Mouse (Mus musculus): ENCODE measurements around the gene Clec4g. TPM values are rescaled to one million over a fixed set of nuclear protein-coding genes. Genes with fewer than 3 reads are reported as not detected.
A peak's percentile ranks its signal among the peaks of the same experiment; 100 is the strongest.
"Not testable (repeated sequence)": the region's sequence is repeated elsewhere in the genome, so short reads cannot be mapped to it uniquely, and the experiment has no call there.

The Clec4g gene
- total RNA-seq (2012; rRNA removed) (not detected in 2 replicates), total RNA-seq (2014; rRNA removed) (not detected in 2 replicates), polyA plus RNA-seq (2012; ENCODE audit: insufficient read length, low read depth) (not detected in 2 replicates)

DNA sequence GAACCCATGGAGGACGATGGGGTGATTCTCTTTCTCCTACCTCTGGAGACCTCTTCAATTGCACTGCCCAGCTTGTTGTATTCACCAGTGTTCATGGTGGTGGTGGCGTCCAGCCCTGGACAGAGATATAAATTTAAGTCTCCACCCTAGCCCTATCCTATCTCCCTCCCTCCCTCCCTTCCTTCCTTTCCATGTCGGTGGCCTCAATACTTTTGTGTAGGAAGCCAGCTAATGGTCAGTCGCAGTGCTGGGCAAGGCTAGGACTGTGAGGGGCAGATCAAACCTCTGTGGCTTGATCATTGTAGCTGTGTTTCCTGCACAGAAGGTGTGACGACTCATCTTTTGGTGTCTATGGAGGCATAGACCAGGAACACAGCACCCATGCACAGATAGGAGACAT is at the start of gene Clec4g:
TSS of gene Clec4g (minus strand) at position 101 of the 400 bp plus-strand sequence.
- Histone ChIP-seq H3K4me1 (ENCODE audit: control insufficient read depth in 1 of 2, insufficient read depth in 2 of 2) (no peaks in the 10 kb centered on the region), H3K4me2 (ENCODE audit: insufficient read depth, low read depth, poor library complexity, severe bottlenecking) (no peak within 1 kb of the TSS), H3K27me3 (replicated peaks) (peaks cover 28% of the 10 kb centered on the region), H3K9ac (ENCODE audit: insufficient read depth, low read depth) (no peak within 1 kb of the TSS), H3K9me3 (replicated peaks; ENCODE audit: low read length) (no peaks in the 10 kb centered on the region), H3K27ac (ENCODE audit: insufficient read depth, low read depth) (no peak within 1 kb of the TSS), H3K79me2 (replicated peaks; ENCODE audit: control insufficient read depth, extremely low read depth, insufficient read depth, poor library complexity, severe bottlenecking) (no peaks in the 10 kb centered on the region), H3K36me3 (replicated peaks in 1 of 2; ENCODE audit: control insufficient read depth in 1 of 2, insufficient read depth in 1 of 2, low read length in 1 of 2) (no peaks in the 10 kb centered on the region), H3K4me3 (replicated peaks in 1 of 3; ENCODE audit: low read depth in 2 of 3, low read length in 2 of 3, poor library complexity in 1 of 3) (no peak within 1 kb of the TSS)
- DNase-seq (ENCODE audit: extremely low read depth) = no peak
- in situ Hi-C loops (cut with MboI; ENCODE audit: low pct_ligation_motif_present, low pct_unique_long_range_greater_than_20kb, low sequenced_read_pairs) = loop anchor here (25.0 kb wide), 2 partner anchors 417 to 642 kb away; partner anchors contain the start of gene Cd209g
- dilution Hi-C loops (cut with MboI; ENCODE audit: extremely low pct_ligation_motif_present, extremely low pct_unique_long_range_greater_than_20kb, low sequenced_read_pairs) = no loop called here
- TF ChIP-seq ZKSCAN1 (IDR thresholded peaks at IDR 0.05; ENCODE audit: borderline replicate concordance, low read depth, low read length) (no peak), MAZ (IDR thresholded peaks at IDR 0.05; ENCODE audit: low read depth, low read length) (no peak), ZC3H11A (IDR thresholded peaks at IDR 0.05; ENCODE audit: low read depth, low read length) (no peak), NRF1 (IDR thresholded peaks at IDR 0.05; ENCODE audit: low read depth, low read length) (no peak), ZNF384 (IDR thresholded peaks at IDR 0.05; ENCODE audit: low read depth, low read length) (no peak), GABPA (IDR thresholded peaks at IDR 0.05; ENCODE audit: insufficient replicate concordance, low read depth, low read length) (no peak)

DNA sequence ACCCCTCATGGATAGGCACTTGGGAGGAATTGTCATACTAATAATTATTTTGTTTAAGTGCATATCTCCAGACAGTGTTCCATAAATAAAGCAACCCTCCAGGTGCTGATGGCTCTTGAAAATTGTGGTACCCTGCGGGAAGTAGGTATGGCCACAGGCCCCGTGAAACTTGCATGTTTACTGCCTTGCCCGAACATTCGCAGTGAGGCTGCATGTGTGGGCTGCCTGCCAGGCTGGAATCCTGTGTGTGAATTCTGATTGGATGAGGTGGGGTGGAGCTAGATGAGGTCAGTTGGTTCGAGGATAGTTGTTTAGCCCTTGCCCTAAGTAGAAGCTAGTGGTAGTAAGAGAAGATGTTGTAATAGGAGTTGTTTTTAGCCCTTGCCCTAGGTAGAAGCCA is 48.2 kb upstream of the Clec4g start:
- H3K79me2 ChIP-seq (replicated peaks; ENCODE audit: control insufficient read depth, extremely low read depth, insufficient read depth, poor library complexity, severe bottlenecking); H3K27me3 ChIP-seq (replicated peaks); in situ Hi-C loops (cut with MboI; ENCODE audit: low pct_ligation_motif_present, low pct_unique_long_range_greater_than_20kb, low sequenced_read_pairs); H3K4me2 ChIP-seq (ENCODE audit: insufficient read depth, low read depth, poor library complexity, severe bottlenecking); dilution Hi-C loops (cut with MboI; ENCODE audit: extremely low pct_ligation_motif_present, extremely low pct_unique_long_range_greater_than_20kb, low sequenced_read_pairs); H3K4me1 ChIP-seq (ENCODE audit: control insufficient read depth in 1 of 2, insufficient read depth in 2 of 2); H3K27ac ChIP-seq (ENCODE audit: insufficient read depth, low read depth); DNase-seq (ENCODE audit: extremely low read depth); H3K4me3 ChIP-seq (replicated peaks in 1 of 3; ENCODE audit: low read depth in 2 of 3, low read length in 2 of 3, poor library complexity in 1 of 3); H3K36me3 ChIP-seq (replicated peaks in 1 of 2; ENCODE audit: control insufficient read depth in 1 of 2, insufficient read depth in 1 of 2, low read length in 1 of 2); H3K9me3 ChIP-seq (replicated peaks; ENCODE audit: low read length); H3K9ac ChIP-seq (ENCODE audit: insufficient read depth, low read depth): not testable (repeated sequence)

DNA sequence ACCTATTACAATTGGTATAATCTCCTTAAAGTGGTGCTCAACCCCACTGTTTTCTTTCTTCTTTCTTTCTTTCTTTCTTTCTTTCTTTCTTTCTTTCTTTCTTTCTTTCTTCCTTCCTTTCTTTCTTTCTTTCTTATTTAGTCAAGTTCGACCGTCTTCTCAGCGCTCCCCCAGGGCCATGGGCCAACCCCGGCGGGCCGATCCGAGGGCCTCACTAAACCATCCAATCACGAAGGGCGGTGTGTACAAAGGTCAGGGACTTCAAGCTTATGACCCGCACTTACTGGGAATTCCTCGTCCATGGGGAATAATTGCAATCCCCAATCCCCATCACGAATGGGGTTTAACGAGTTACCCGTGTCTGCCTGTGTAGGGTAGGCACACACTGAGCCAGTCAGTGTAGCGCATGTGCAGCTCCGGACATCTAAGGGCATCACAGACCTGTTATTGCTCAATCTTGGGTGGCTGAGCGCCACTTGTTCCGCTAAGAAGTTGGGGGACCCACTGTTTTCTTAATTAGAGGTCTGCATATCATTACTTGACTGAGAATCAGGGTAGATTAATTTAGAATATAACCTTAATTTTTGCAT is 33.9 kb upstream of the Clec4g start:
- no peaks in the 10 kb centered on the region for H3K4me1 ChIP-seq (ENCODE audit: control insufficient read depth in 1 of 2, insufficient read depth in 2 of 2)
- in situ Hi-C loops (cut with MboI; ENCODE audit: low pct_ligation_motif_present, low pct_unique_long_range_greater_than_20kb, low sequenced_read_pairs) (no loop called here), dilution Hi-C loops (cut with MboI; ENCODE audit: extremely low pct_ligation_motif_present, extremely low pct_unique_long_range_greater_than_20kb, low sequenced_read_pairs) (no loop called here)
- H3K9ac ChIP-seq (ENCODE audit: insufficient read depth, low read depth) = no peak overlapping the region
- no peak overlapping the region for H3K27ac ChIP-seq (ENCODE audit: insufficient read depth, low read depth)
- no peak overlapping the region for H3K4me3 ChIP-seq (replicated peaks in 1 of 3; ENCODE audit: low read depth in 2 of 3, low read length in 2 of 3, poor library complexity in 1 of 3)
- peaks cover 3% of the 10 kb centered on the region for H3K9me3 ChIP-seq (replicated peaks; ENCODE audit: low read length)
- no peak overlapping the region for H3K4me2 ChIP-seq (ENCODE audit: insufficient read depth, low read depth, poor library complexity, severe bottlenecking)
- no peaks in the 10 kb centered on the region for H3K36me3 ChIP-seq (replicated peaks in 1 of 2; ENCODE audit: control insufficient read depth in 1 of 2, insufficient read depth in 1 of 2, low read length in 1 of 2)
- DNase-seq (ENCODE audit: extremely low read depth) = peak; percentile 98
- H3K27me3 ChIP-seq (replicated peaks) = peaks cover 13% of the 10 kb centered on the region
- no peaks in the 10 kb centered on the region for H3K79me2 ChIP-seq (replicated peaks; ENCODE audit: control insufficient read depth, extremely low read depth, insufficient read depth, poor library complexity, severe bottlenecking)
- TF ChIP-seq SMC3 (IDR thresholded peaks at IDR 0.05; ENCODE audit: low read depth, low read length) (no peak), MAZ (IDR thresholded peaks at IDR 0.05; ENCODE audit: low read depth, low read length) (no peak), ZMIZ1 (IDR thresholded peaks at IDR 0.05; ENCODE audit: low read depth, low read length) (no peak), CHD2 (IDR thresholded peaks at IDR 0.05; ENCODE audit: low read length) (no peak), USF2 (conservative IDR thresholded peaks at IDR 0.05; ENCODE audit: low read depth, low read length) (no peak)

Data from CH12.LX (cell line).